Mouse (Mus musculus) spleen, adult 2 months (tissue): Measurements from ENCODE around the gene Gdpd5. TPM values are rescaled to one million over a fixed set of nuclear protein-coding genes. Genes with fewer than 3 reads are reported as not detected.

Experiments
- DNase-seq, 2 experiments: peaks; one replicate each; pipeline versions ENCODE4 v3.0.0 to v3.0.0-alpha.2; 2012 to 2021; ENCODE audit warnings: low spot score in 2 of 2, low read depth in 1 of 2
- H3K27ac ChIP-seq: fragments of 200-500 bp; 2 replicates; pipeline ENCODE4 v1.5.1; 2012; ENCODE audit warnings: low read length, inconsistent platforms; ENCODE audit not compliant: insufficient read depth
- H3K27me3 ChIP-seq: fragments of 200-500 bp; 2 replicates; pipeline ENCODE4 v1.6.1; 2012; ENCODE audit warnings: mild to moderate bottlenecking, moderate library complexity, low read length, inconsistent platforms; ENCODE audit not compliant: control insufficient read depth, insufficient read depth
- H3K36me3 ChIP-seq: fragments of 200-500 bp; 2 replicates; pipeline ENCODE4 v1.6.1; 2012; ENCODE audit warnings: mild to moderate bottlenecking, low read length, inconsistent platforms; ENCODE audit not compliant: control insufficient read depth, insufficient read depth
- H3K4me1 ChIP-seq: fragments of 200-500 bp; 2 replicates; pipeline ENCODE4 v1.6.1; 2011; ENCODE audit warnings: inconsistent platforms; ENCODE audit not compliant: control insufficient read depth, insufficient read depth, insufficient read length
- H3K4me3 ChIP-seq: fragments of 200-500 bp; 2 replicates; pipeline ENCODE4 v1.5.1; 2011; ENCODE audit warnings: mild to moderate bottlenecking, inconsistent platforms; ENCODE audit not compliant: insufficient read depth, insufficient read length; ENCODE audit errors: extremely low read depth
- CTCF ChIP-seq: fragments of 200-500 bp; IDR thresholded peaks from 2 replicates; pipeline ENCODE4 v1.5.1; 2011; ENCODE audit warnings: mild to moderate bottlenecking, inconsistent platforms; ENCODE audit not compliant: insufficient read depth, insufficient read length, insufficient replicate concordance; ENCODE audit errors: extremely low read depth
- POLR2A ChIP-seq: fragments of 200-500 bp; IDR thresholded peaks from 2 replicates; pipeline ENCODE4 v1.6.1; 2011; ENCODE audit warnings: low read depth, low read length, inconsistent platforms
- WGBS: fragments of 180-500 bp; shearing (Covaris S2); methylation state at CpG from one replicate; pipeline ENCODE4 v1.1.7; 2018; 5-methylcytosine and 5-hydroxymethylcytosine counted together
- polyA plus RNA-seq: library from polyadenylated mRNA; depleted of rRNA; stranded (reverse); fragments of >200 nt; gene quantifications from 2 replicates; pipeline ENCODE4 v1.2.3, GENCODE M21; 2012

The Gdpd5 gene
- polyA plus RNA-seq, 1 experiment, result 12.0 TPM

- H3K27ac ChIP-seq, result no peak overlapping the region
- no peaks in the 10 kb centered on the region for H3K36me3 ChIP-seq
- WGBS, result 93% methylated on average over 4 of the region's 4 CpGs
- no peak overlapping the region for H3K4me3 ChIP-seq
- no peaks in the 10 kb centered on the region for H3K27me3 ChIP-seq
- peaks cover 9% of the 10 kb centered on the region; the same call in 1 of the 2 replicates for H3K4me1 ChIP-seq
- DNase-seq, result no peak
- TF ChIP-seq POLR2A, result no peak
- no peak for TF ChIP-seq CTCF
Measured at GRCm38 (mm10) chr7:99436530-99436929, 55.3 kb downstream of the Gdpd5 start.

- no peak overlapping the region for H3K4me3 ChIP-seq
- WGBS, result 78% methylated on average over 10 of the region's 10 CpGs
Measured at GRCm38 (mm10) chr7:99438881-99439280, 57.7 kb downstream of the Gdpd5 start.

GRCm38 (mm10) chr7:99441534-99442072 lies 60.4 kb downstream of the Gdpd5 start:
- Histone ChIP-seq H3K27me3 (no peaks in the 10 kb centered on the region), H3K27ac (no peak overlapping the region), H3K36me3 (no peaks in the 10 kb centered on the region), H3K4me1 (no peaks in the 10 kb centered on the region), H3K4me3 (no peak overlapping the region)
- DNase-seq, result no peak
- no peak for TF ChIP-seq POLR2A
- TF ChIP-seq CTCF, result no peak
- 76% methylated on average over 6 of the region's 6 CpGs for WGBS

More at GRCm38 (mm10) chr7:99438881-99439280, 57.7 kb downstream of the Gdpd5 start:
- TF ChIP-seq CTCF, result no peak
- TF ChIP-seq POLR2A, result no peak
- H3K36me3 ChIP-seq, result no peaks in the 10 kb centered on the region
- DNase-seq, result no peak
- no peaks in the 10 kb centered on the region for H3K27me3 ChIP-seq
- no peak overlapping the region for H3K27ac ChIP-seq
- peaks cover 5% of the 10 kb centered on the region; the same call in 1 of the 2 replicates for H3K4me1 ChIP-seq

GRCm38 (mm10) chr7:99443164-99443563 lies 62.0 kb downstream of the Gdpd5 start:
- 86% methylated on average over 5 of the region's 5 CpGs for WGBS
- no peak for DNase-seq
- TF ChIP-seq POLR2A (no peak), CTCF (no peak)
- no peaks in the 10 kb centered on the region for H3K36me3 ChIP-seq
- H3K4me1 ChIP-seq, result no peaks in the 10 kb centered on the region
- no peak overlapping the region for H3K27ac ChIP-seq
- H3K27me3 ChIP-seq, result no peaks in the 10 kb centered on the region
- no peak overlapping the region for H3K4me3 ChIP-seq

GRCm38 (mm10) chr7:99444012-99444411 lies 62.8 kb downstream of the Gdpd5 start:
- WGBS, result 76% methylated on average over 6 of the region's 6 CpGs
- Histone ChIP-seq H3K4me1 (peaks cover 7% of the 10 kb centered on the region; the same call in 1 of the 2 replicates), H3K27ac (no peak overlapping the region), H3K27me3 (no peaks in the 10 kb centered on the region), H3K36me3 (no peaks in the 10 kb centered on the region), H3K4me3 (no peak overlapping the region)
- TF ChIP-seq CTCF, result peak; percentile 31; the same call in 1 of the 2 replicates
- no peak for TF ChIP-seq POLR2A
- no peak for DNase-seq

GRCm38 (mm10) chr7:99445833-99446232 lies 64.6 kb downstream of the Gdpd5 start:
- TF ChIP-seq POLR2A (no peak), CTCF (no peak; the same call in 1 of the 2 replicates)
- Histone ChIP-seq H3K27me3 (no peaks in the 10 kb centered on the region), H3K36me3 (no peaks in the 10 kb centered on the region), H3K27ac (no peak overlapping the region), H3K4me1 (peaks cover 7% of the 10 kb centered on the region; the same call in 1 of the 2 replicates), H3K4me3 (no peak overlapping the region)
- no peak for DNase-seq
- 81% methylated on average over 2 of the region's 2 CpGs for WGBS

- Histone ChIP-seq H3K4me1 (peaks cover 7% of the 10 kb centered on the region; the same call in 1 of the 2 replicates), H3K36me3 (no peaks in the 10 kb centered on the region), H3K27me3 (no peaks in the 10 kb centered on the region), H3K4me3 (no peak overlapping the region), H3K27ac (no peak overlapping the region)
- DNase-seq, result no peak
- 85% methylated on average over 5 of the region's 5 CpGs for WGBS
- no peak for TF ChIP-seq CTCF
- TF ChIP-seq POLR2A, result no peak
Measured at GRCm38 (mm10) chr7:99447323-99447722, 66.1 kb downstream of the Gdpd5 start.
